Mouse (Mus musculus): ENCODE measurements at regions not wholly inside any gene's neighbourhood (a gene's known extent, or its start where the extent isn't known, plus 50 kb on each side); places are given as distances from the start of the nearest gene placed in this dataset.
A peak's percentile ranks its signal among the peaks of the same experiment; 100 is the strongest.

DNA sequence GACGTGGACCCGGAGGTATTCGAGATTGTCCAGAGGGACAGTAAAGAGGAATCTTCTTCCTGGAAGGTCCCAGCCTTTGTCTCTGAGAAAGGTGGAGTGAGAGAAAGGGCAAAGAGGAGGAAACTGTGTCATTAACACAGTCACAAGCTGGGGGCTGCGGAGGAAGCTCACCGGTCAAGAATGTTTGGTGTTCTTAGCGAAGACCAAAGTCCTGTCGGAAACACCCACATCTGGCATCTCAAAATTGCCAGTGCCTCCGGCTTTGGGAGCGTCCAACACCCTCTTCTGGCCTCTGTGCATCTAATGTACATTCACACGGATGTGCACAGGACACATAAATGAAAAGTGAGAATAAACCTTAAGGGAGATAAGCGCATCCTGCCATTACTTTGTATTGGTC lies 1134.1 kb upstream of the A1bg start:
- no peak for DNase-seq (ENCODE audit: low spot score in 2 of 2)

GRCm38 (mm10) chr15:62056401-62056800 lies 1133.6 kb upstream of the A1bg start:
- no peak for DNase-seq (ENCODE audit: low spot score in 2 of 2)

- DNase-seq (ENCODE audit: low spot score in 2 of 2), result no peak
Measured at GRCm38 (mm10) chr15:62055011-62055410, 1132.2 kb upstream of the A1bg start.

DNA sequence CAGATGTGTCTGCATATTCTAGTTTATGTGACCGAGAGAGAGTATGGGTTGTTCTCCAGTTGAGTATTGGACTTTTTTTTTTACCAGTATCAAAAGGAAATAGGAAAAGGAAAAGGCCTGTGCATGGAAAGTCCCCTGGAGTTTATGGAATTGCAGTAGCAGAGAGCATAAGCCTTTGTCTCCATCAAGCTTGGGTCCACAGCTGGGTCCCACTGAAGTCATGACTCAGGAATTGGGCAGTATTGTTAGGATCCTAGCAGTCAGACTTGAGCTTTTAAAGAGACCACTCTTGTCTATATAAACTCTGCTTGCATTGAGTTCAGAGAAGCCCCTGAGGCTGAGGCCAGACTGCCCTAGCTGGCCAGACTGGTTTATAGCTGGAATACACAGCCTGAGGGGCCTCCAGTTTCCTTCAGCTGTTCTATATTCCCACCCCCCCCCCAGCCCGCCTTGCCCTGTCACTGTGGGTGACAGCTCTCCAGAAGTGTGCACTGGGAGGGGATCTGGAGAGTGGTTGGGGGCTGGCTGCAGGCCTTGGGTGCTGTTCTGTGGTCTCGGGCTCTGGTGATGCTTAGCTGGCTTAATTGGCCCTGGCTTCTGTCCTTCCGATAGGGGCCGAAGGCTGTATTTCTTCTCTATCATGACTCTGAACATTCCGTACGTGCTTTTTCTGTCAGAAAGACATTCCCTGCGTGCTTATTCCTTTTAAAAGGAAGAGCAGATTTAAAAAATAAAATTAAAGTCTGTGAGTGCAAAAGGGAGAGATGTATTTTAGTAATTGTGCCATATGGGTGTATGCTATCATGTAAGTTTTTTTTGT lies 1130.8 kb upstream of the A1bg start:
- no peak for DNase-seq (ENCODE audit: low spot score in 2 of 2)

DNA sequence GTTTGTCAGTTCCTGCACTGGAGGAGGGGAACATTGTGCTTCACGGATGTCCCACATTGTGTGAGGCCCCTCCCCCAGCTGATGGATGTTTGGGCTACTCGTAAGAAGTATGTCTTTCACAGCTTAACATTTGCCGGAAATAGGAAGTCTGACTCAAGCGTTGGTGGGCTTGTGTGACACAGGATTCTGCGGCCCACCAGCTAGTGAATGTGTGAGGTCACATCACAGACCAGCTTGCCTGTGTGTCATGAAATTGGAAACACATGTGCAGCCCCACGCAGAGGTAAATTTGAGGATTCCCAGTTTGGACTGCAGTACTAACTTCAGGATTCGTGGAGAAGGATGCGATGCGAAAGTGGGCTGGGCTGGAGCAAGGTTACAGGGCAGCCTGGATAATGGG lies 1126.6 kb upstream of the A1bg start:
- peak in 1 of 2 experiments; percentile 36 for DNase-seq (ENCODE audit: low spot score in 2 of 2)

- no peak for DNase-seq (ENCODE audit: low spot score in 2 of 2)
Measured at GRCm38 (mm10) chr15:62048981-62049380, 1126.2 kb upstream of the A1bg start.

DNA sequence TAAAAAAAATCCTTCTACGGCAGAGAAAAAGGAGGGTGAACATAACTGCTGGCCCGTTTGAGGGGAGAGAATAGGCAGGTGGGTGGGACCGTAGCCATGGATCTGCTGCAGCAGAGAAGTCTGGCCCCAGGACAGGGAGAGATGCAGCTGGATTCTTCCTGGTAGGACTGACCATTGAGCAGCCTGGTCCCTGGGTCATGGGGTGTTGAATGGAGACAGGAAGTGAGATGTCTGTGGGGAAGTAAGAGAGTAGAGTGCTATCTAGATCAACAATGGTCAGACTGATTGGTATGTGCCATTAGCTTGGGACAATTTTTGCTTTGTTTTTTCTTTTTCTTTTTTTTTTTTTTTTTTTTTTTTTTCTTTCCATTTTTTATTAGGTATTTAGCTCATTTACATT lies 1123.5 kb upstream of the A1bg start:
- DNase-seq (ENCODE audit: low spot score in 2 of 2), result peak in 1 of 2 experiments; percentile 18

GRCm38 (mm10) chr15:62044654-62045335 lies 1122.0 kb upstream of the A1bg start:
- DNase-seq (ENCODE audit: low spot score in 2 of 2), result no peak

GRCm38 (mm10) chr15:62043617-62044392 lies 1121.0 kb upstream of the A1bg start:
- DNase-seq (ENCODE audit: low spot score in 2 of 2), result no peak

DNA sequence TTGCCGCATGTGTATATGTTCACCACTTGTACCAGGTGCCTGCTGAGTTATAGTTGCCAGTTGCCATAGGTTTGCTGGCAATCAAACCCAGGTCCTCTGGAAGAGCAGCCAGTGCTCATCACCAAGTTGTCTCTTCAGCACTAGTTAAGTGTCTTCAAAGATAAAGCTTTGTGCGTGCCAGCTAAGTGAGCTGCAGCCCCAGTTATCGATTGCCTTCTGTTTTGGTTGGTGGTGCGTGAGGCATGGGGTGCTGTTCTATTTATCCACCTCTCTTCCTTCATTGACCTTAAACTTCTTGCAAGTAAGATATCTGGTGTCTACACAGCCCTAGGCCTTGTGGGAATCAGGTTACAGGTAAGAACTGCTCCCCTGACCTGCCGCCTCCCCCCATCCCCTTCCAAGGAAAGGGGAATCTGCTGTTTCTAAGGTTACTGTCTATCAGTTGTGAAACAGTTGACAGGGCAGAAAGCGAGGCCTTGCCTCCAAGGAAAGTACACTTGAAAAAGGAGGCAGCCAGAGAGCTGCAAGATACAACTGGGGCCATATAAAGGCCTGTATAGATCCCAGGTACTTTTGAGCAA lies 1120.2 kb upstream of the A1bg start:
- no peak for DNase-seq (ENCODE audit: low spot score in 2 of 2)
